Mouse (Mus musculus) brain, embryonic 14.5 days (tissue): ENCODE data around the gene Zbtb37.

ENCODE experiments used
- CTCF ChIP-seq: fragments of 200-500 bp; IDR thresholded peaks from 2 replicates; pipeline ENCODE4 v1.5.1; 2012; ENCODE audit warnings: inconsistent platforms, mild to moderate bottlenecking, moderate library complexity, borderline replicate concordance; ENCODE audit not compliant: insufficient read depth, insufficient read length; ENCODE audit errors: extremely low read depth
- POLR2A ChIP-seq: fragments of 200-500 bp; IDR thresholded peaks from 2 replicates; pipeline ENCODE4 v1.6.1; 2012; ENCODE audit warnings: mild to moderate bottlenecking, inconsistent platforms, borderline replicate concordance; ENCODE audit not compliant: poor library complexity, insufficient read depth, insufficient read length, severe bottlenecking; ENCODE audit errors: extremely low read depth

- TF ChIP-seq CTCF (no peak), POLR2A (no peak)
These were observed 42.6 kb upstream of the Zbtb37 start for GRCm38 (mm10) chr1:161077243-161077642.
